Mouse (Mus musculus) neural tube, embryonic 13.5 days (tissue): ENCODE results near the gene Tpsab1. TPM values are rescaled to one million over a fixed set of nuclear protein-coding genes. Genes with fewer than 3 reads are reported as not detected.

Experiments
- ATAC-seq: fragments of 200-750 bp; cut with Nextera tagmentation; 2 replicates; pipeline ENCODE4 v1.8.0; 2017; ENCODE audit warnings: low read depth, mild to moderate bottlenecking, moderate TSS enrichment, moderate library complexity
- H3K27ac ChIP-seq: fragments of 300-500 bp; sonication (generic); replicated peaks from 2 replicates; pipeline ENCODE4 v1.5.1; 2015; ENCODE audit warnings: moderate library complexity, mild to moderate bottlenecking, inconsistent platforms
- H3K27me3 ChIP-seq: fragments of 300-500 bp; sonication (generic); 2 replicates; pipeline ENCODE4 v1.6.1; 2015; ENCODE audit warnings: mild to moderate bottlenecking, inconsistent platforms
- H3K36me3 ChIP-seq: fragments of 300-500 bp; sonication (generic); 2 replicates; pipeline ENCODE4 v1.6.1; 2015; ENCODE audit warnings: mild to moderate bottlenecking, inconsistent platforms
- H3K4me1 ChIP-seq: fragments of 300-500 bp; sonication (generic); replicated peaks from 2 replicates; pipeline ENCODE4 v1.6.1; 2015; ENCODE audit warnings: inconsistent platforms
- H3K4me2 ChIP-seq: fragments of 300-500 bp; sonication (generic); 2 replicates; pipeline ENCODE4 v1.6.1; 2015; ENCODE audit warnings: inconsistent platforms, mild to moderate bottlenecking, moderate library complexity
- H3K4me3 ChIP-seq: fragments of 300-500 bp; sonication (generic); 2 replicates; pipeline ENCODE4 v1.5.1; 2015; ENCODE audit warnings: mild to moderate bottlenecking, inconsistent platforms
- H3K9ac ChIP-seq: fragments of 300-500 bp; sonication (generic); 2 replicates; pipeline ENCODE4 v1.6.1; 2015; ENCODE audit warnings: moderate library complexity, mild to moderate bottlenecking, inconsistent platforms
- H3K9me3 ChIP-seq: fragments of 300-500 bp; sonication (generic); 2 replicates; pipeline ENCODE4 v1.6.1; 2016; ENCODE audit warnings: inconsistent platforms
- WGBS: fragments of 180-500 bp; shearing (Covaris S2); methylation state at CpG from one replicate; pipeline ENCODE4 v1.1.7; 2015; 5-methylcytosine and 5-hydroxymethylcytosine counted together
- polyA plus RNA-seq: library from polyadenylated mRNA; unstranded; fragments of >200 nt; fragmentation: Nextera tagmentation; extraction: Ambion mirVana; gene quantifications from 2 replicates; pipeline ENCODE4 v1.2.1, GENCODE M21; 2015

Tpsab1 gene
- polyA plus RNA-seq, 1 experiment from 2014 or later: not detected

GRCm38 (mm10) chr17:25322930-25323329 is 22.4 kb downstream of the Tpsab1 start:
- H3K27ac ChIP-seq: no peak overlapping the region
- no peaks in the 10 kb centered on the region for H3K9me3 ChIP-seq
- no peak overlapping the region for H3K9ac ChIP-seq
- H3K4me2 ChIP-seq: no peak overlapping the region
- 24% methylated on average over 2 of the region's 2 CpGs for WGBS
- no peak overlapping the region for H3K4me3 ChIP-seq
- no peaks in the 10 kb centered on the region for H3K36me3 ChIP-seq
- ATAC-seq: no peak
- H3K4me1 ChIP-seq: no peaks in the 10 kb centered on the region
- H3K27me3 ChIP-seq: 0 out of 2 replicates have a peak, but pooled peaks cover 4% of the 10 kb centered on the region

- 91% methylated on average over 8 of the region's 8 CpGs for WGBS
- H3K36me3 ChIP-seq: no peaks in the 10 kb centered on the region
These were observed 24.5 kb downstream of the Tpsab1 start for GRCm38 (mm10) chr17:25320819-25321218.

GRCm38 (mm10) chr17:25318354-25318753 is 27.0 kb downstream of the Tpsab1 start, which contains the start of gene Prss29:
TSS of gene Prss29 (plus strand) at chr17:25318654.
- WGBS: 83% methylated on average over 5 of the region's 5 CpGs
- no peak within 1 kb of the TSS for H3K4me2 ChIP-seq
- H3K4me3 ChIP-seq: no peak within 1 kb of the TSS
- ATAC-seq: no peak
- no peaks in the 10 kb centered on the region for H3K4me1 ChIP-seq
- H3K9me3 ChIP-seq: no peaks in the 10 kb centered on the region
- no peaks in the 10 kb centered on the region for H3K36me3 ChIP-seq
- no peak within 1 kb of the TSS for H3K9ac ChIP-seq
- no peak within 1 kb of the TSS for H3K27ac ChIP-seq
- H3K27me3 ChIP-seq: 0 out of 2 replicates have a peak, but pooled peaks cover 4% of the 10 kb centered on the region

More at GRCm38 (mm10) chr17:25320819-25321218, 24.5 kb downstream of the Tpsab1 start:
- Histone ChIP-seq H3K9ac (no peak overlapping the region), H3K27me3 (0 out of 2 replicates have a peak, but pooled peaks cover 4% of the 10 kb centered on the region), H3K4me2 (no peak overlapping the region), H3K4me3 (no peak overlapping the region), H3K27ac (no peak overlapping the region), H3K9me3 (no peaks in the 10 kb centered on the region), H3K4me1 (no peaks in the 10 kb centered on the region)
- no peak for ATAC-seq

- Histone ChIP-seq H3K4me1 (no peaks in the 10 kb centered on the region), H3K27ac (no peak within 1 kb of the TSS), H3K36me3 (no peaks in the 10 kb centered on the region), H3K9ac (no peak within 1 kb of the TSS), H3K9me3 (no peaks in the 10 kb centered on the region), H3K4me3 (no peak within 1 kb of the TSS), H3K4me2 (no peak within 1 kb of the TSS), H3K27me3 (no peaks in the 10 kb centered on the region)
- ATAC-seq: no peak
- 83% methylated on average over 4 of the region's 4 CpGs for WGBS
These were observed 37.0 kb downstream of the Tpsab1 start, which contains the start of gene Prss28 for GRCm38 (mm10) chr17:25308346-25308745. TSS of gene Prss28 (plus strand) at chr17:25308646.

- Histone ChIP-seq H3K9ac (no peak within 1 kb of the TSS), H3K4me3 (no peak within 1 kb of the TSS), H3K27me3 (no peaks in the 10 kb centered on the region), H3K36me3 (no peaks in the 10 kb centered on the region), H3K4me2 (no peak within 1 kb of the TSS), H3K27ac (no peak within 1 kb of the TSS), H3K9me3 (no peaks in the 10 kb centered on the region), H3K4me1 (no peaks in the 10 kb centered on the region)
- no peak for ATAC-seq
- WGBS: 76% methylated on average over 5 of the region's 5 CpGs
These were observed 47.3 kb downstream of the Tpsab1 start, which contains the start of gene Prss34 for GRCm38 (mm10) chr17:25298094-25298493. TSS of gene Prss34 (plus strand) at chr17:25298394.

- H3K9me3 ChIP-seq: no peaks in the 10 kb centered on the region
- no peak for ATAC-seq
- no peaks in the 10 kb centered on the region for H3K4me1 ChIP-seq
- no peak overlapping the region for H3K9ac ChIP-seq
- H3K27me3 ChIP-seq: no peaks in the 10 kb centered on the region
- no peak overlapping the region for H3K4me3 ChIP-seq
- H3K36me3 ChIP-seq: no peaks in the 10 kb centered on the region
- H3K27ac ChIP-seq: no peak overlapping the region
- WGBS: 58% methylated on average over 1 of the region's 1 CpGs
- H3K4me2 ChIP-seq: no peak overlapping the region
These were observed 51.3 kb downstream of the Tpsab1 start for GRCm38 (mm10) chr17:25294111-25294510.

GRCm38 (mm10) chr17:25293495-25293894 is 51.9 kb downstream of the Tpsab1 start:
- H3K4me2 ChIP-seq: no peak overlapping the region
- H3K9ac ChIP-seq: no peak overlapping the region
- H3K4me1 ChIP-seq: no peaks in the 10 kb centered on the region
- no peaks in the 10 kb centered on the region for H3K27me3 ChIP-seq
- no peaks in the 10 kb centered on the region for H3K36me3 ChIP-seq
- H3K27ac ChIP-seq: no peak overlapping the region
- no peak for ATAC-seq
- no peak overlapping the region for H3K4me3 ChIP-seq
- H3K9me3 ChIP-seq: no peaks in the 10 kb centered on the region
- 85% methylated on average over 5 of the region's 5 CpGs for WGBS

Other genes with a start within 250 kb of the Tpsab1 start
- gene Telo2, start 229.6 kb downstream of the Tpsab1 start, polyA plus RNA-seq: 45.7 and 46.7 TPM in 2 replicates
- not detected in 2 replicates for gene Ptx4, start 224.8 kb downstream of the Tpsab1 start, polyA plus RNA-seq
- 23.7 and 24.4 TPM in 2 replicates for gene Clcn7, start 212.2 kb downstream of the Tpsab1 start, polyA plus RNA-seq
- gene Ccdc154, start 183.1 kb downstream of the Tpsab1 start, polyA plus RNA-seq: not detected in 2 replicates
- gene Gm38655, start 170.1 kb downstream of the Tpsab1 start, polyA plus RNA-seq: not detected in 2 replicates
- gene BC003965, start 161.0 kb downstream of the Tpsab1 start, polyA plus RNA-seq: 32.6 and 32.7 TPM in 2 replicates
- gene Unkl, start 157.2 kb downstream of the Tpsab1 start, polyA plus RNA-seq: 9.3 and 11.0 TPM in 2 replicates
- gene Gnptg, start 105.4 kb downstream of the Tpsab1 start, polyA plus RNA-seq: 72.4 and 90.8 TPM in 2 replicates
- 62.1 and 62.3 TPM in 2 replicates for gene Tsr3, start 105.4 kb downstream of the Tpsab1 start, polyA plus RNA-seq
- gene Baiap3, start 89.2 kb downstream of the Tpsab1 start, polyA plus RNA-seq: 3.7 and 3.8 TPM in 2 replicates
- 503 and 513 TPM in 2 replicates for gene Ube2i, start 70.9 kb downstream of the Tpsab1 start, polyA plus RNA-seq
- gene Prss34, start 47.2 kb downstream of the Tpsab1 start, polyA plus RNA-seq: not detected in 2 replicates
- not detected in 2 replicates for gene Prss28, start 36.9 kb downstream of the Tpsab1 start, polyA plus RNA-seq
- gene Prss29, start 26.9 kb downstream of the Tpsab1 start, polyA plus RNA-seq: not detected in 2 replicates
- 0.45 TPM in 1 of 2 replicates, not detected in the other for gene Tpsb2, start 20.7 kb upstream of the Tpsab1 start, polyA plus RNA-seq
- 0.68 TPM in 1 of 2 replicates, not detected in the other for gene Tpsg1, start 23.7 kb upstream of the Tpsab1 start, polyA plus RNA-seq
- 12.0 and 12.6 TPM in 2 replicates for gene Cacna1h, start 88.2 kb upstream of the Tpsab1 start, polyA plus RNA-seq
- 0.57 and 0.87 TPM in 2 replicates for gene Tekt4, start 109.1 kb upstream of the Tpsab1 start, polyA plus RNA-seq
- gene Sstr5, start 151.7 kb upstream of the Tpsab1 start, polyA plus RNA-seq: 0.39 and 0.42 TPM in 2 replicates
- gene Sox8, start 225.1 kb upstream of the Tpsab1 start, polyA plus RNA-seq: 10.8 and 11.6 TPM in 2 replicates
- gene Lmf1, start 233.5 kb upstream of the Tpsab1 start, polyA plus RNA-seq: 24.9 and 26.2 TPM in 2 replicates